Mouse (Mus musculus) kidney, embryonic 16.5 days (tissue): ENCODE results near the gene Fam19a2. TPM values are rescaled to one million over a fixed set of nuclear protein-coding genes. Genes with fewer than 3 reads are reported as not detected.

ENCODE experiments used
- ATAC-seq: fragments of 200-750 bp; cut with Nextera tagmentation; 2 replicates; pipeline ENCODE4 v1.8.0; 2017; ENCODE audit warnings: moderate TSS enrichment; ENCODE audit not compliant: low FRiP score, low TSS enrichment
- H3K27ac ChIP-seq: fragments of 300-500 bp; sonication (generic); 2 replicates; pipeline ENCODE4 v1.5.1; 2014; ENCODE audit warnings: low read length
- H3K27me3 ChIP-seq: fragments of 300-500 bp; sonication (generic); 2 replicates; pipeline ENCODE4 v1.6.1; 2014; ENCODE audit warnings: low read length, control low read depth, mixed read lengths; ENCODE audit not compliant: insufficient read depth
- H3K36me3 ChIP-seq: fragments of 300-500 bp; sonication (generic); 2 replicates; pipeline ENCODE4 v1.6.1; 2014; ENCODE audit warnings: low read length, control low read depth, mixed read lengths; ENCODE audit not compliant: insufficient read depth
- H3K4me1 ChIP-seq: fragments of 300-500 bp; sonication (generic); 2 replicates; pipeline ENCODE4 v1.6.1; 2014; ENCODE audit warnings: low read length, control low read depth, mixed read lengths; ENCODE audit not compliant: insufficient read depth
- H3K4me2 ChIP-seq: fragments of 300-500 bp; sonication (generic); replicated peaks from 2 replicates; pipeline ENCODE4 v1.6.1; 2014; ENCODE audit warnings: low read depth, low read length
- H3K4me3 ChIP-seq: fragments of 300-500 bp; sonication (generic); 2 replicates; pipeline ENCODE4 v1.5.1; 2014; ENCODE audit warnings: mild to moderate bottlenecking, low read length
- H3K9ac ChIP-seq: fragments of 300-500 bp; sonication (generic); replicated peaks from 2 replicates; pipeline ENCODE4 v1.6.1; 2014; ENCODE audit warnings: low read length
- H3K9me3 ChIP-seq: fragments of 300-500 bp; sonication (generic); 2 replicates; pipeline ENCODE4 v1.6.1; 2016; ENCODE audit warnings: low read length, control low read depth
- WGBS: fragments of 180-500 bp; shearing (Covaris S2); extraction: QIAGEN DNeasy Blood & Tissue Kit; methylation state at CpG from one replicate; pipeline ENCODE4 v1.1.7; 2014; 5-methylcytosine and 5-hydroxymethylcytosine counted together
- polyA plus RNA-seq: library from polyadenylated mRNA; unstranded; fragments of >200 nt; fragmentation: Nextera tagmentation; extraction: Ambion mirVana; gene quantifications from 2 replicates; pipeline ENCODE4 v1.2.1, GENCODE M21; 2015

The Fam19a2 gene
- polyA plus RNA-seq, 1 experiment from 2014 or later, result 2.9 TPM

- Histone ChIP-seq H3K4me2 (no peak overlapping the region), H3K27ac (no peak overlapping the region), H3K36me3 (no peaks in the 10 kb centered on the region), H3K27me3 (no peaks in the 10 kb centered on the region), H3K4me3 (no peak overlapping the region), H3K9ac (no peak overlapping the region), H3K9me3 (no peaks in the 10 kb centered on the region), H3K4me1 (no peaks in the 10 kb centered on the region)
- 64% methylated on average over 4 of the region's 4 CpGs for WGBS
- no peak for ATAC-seq
These were observed 100.8 kb downstream of the Fam19a2 start for GRCm38 (mm10) chr10:123364628-123365027.

- H3K36me3 ChIP-seq, result no peaks in the 10 kb centered on the region
- no peaks in the 10 kb centered on the region for H3K4me1 ChIP-seq
- H3K4me3 ChIP-seq, result no peak overlapping the region
- ATAC-seq, result no peak
- H3K9ac ChIP-seq, result no peak overlapping the region
- no peaks in the 10 kb centered on the region for H3K9me3 ChIP-seq
- WGBS, result 82% methylated on average over 15 of the region's 15 CpGs
- no peak overlapping the region for H3K4me2 ChIP-seq
- H3K27ac ChIP-seq, result no peak overlapping the region
- no peaks in the 10 kb centered on the region for H3K27me3 ChIP-seq
These were observed 103.5 kb downstream of the Fam19a2 start for GRCm38 (mm10) chr10:123367152-123367864.

GRCm38 (mm10) chr10:123383277-123383676 lies 119.5 kb downstream of the Fam19a2 start:
- no peak for ATAC-seq
- H3K9me3 ChIP-seq, result no peaks in the 10 kb centered on the region
- H3K9ac ChIP-seq, result no peak overlapping the region
- WGBS, result 68% methylated on average over 2 of the region's 2 CpGs
- no peak overlapping the region for H3K27ac ChIP-seq
- H3K4me2 ChIP-seq, result no peak overlapping the region
- H3K36me3 ChIP-seq, result no peaks in the 10 kb centered on the region
- H3K4me1 ChIP-seq, result no peaks in the 10 kb centered on the region
- no peak overlapping the region for H3K4me3 ChIP-seq
- no peaks in the 10 kb centered on the region for H3K27me3 ChIP-seq

GRCm38 (mm10) chr10:123385641-123386040 lies 121.8 kb downstream of the Fam19a2 start:
- no peak overlapping the region for H3K4me3 ChIP-seq
- H3K9ac ChIP-seq, result no peak overlapping the region
- no peak overlapping the region for H3K27ac ChIP-seq
- H3K36me3 ChIP-seq, result no peaks in the 10 kb centered on the region
- no peak overlapping the region for H3K4me2 ChIP-seq
- no peak for ATAC-seq
- no peaks in the 10 kb centered on the region for H3K27me3 ChIP-seq
- H3K4me1 ChIP-seq, result no peaks in the 10 kb centered on the region
- no peaks in the 10 kb centered on the region for H3K9me3 ChIP-seq
- WGBS, result 72% methylated on average over 6 of the region's 6 CpGs

GRCm38 (mm10) chr10:123395429-123395828 lies 131.6 kb downstream of the Fam19a2 start:
- 69% methylated on average over 9 of the region's 9 CpGs for WGBS
- Histone ChIP-seq H3K27me3 (no peaks in the 10 kb centered on the region), H3K9me3 (no peaks in the 10 kb centered on the region), H3K27ac (no peak overlapping the region), H3K4me3 (no peak overlapping the region), H3K9ac (no peak overlapping the region), H3K36me3 (no peaks in the 10 kb centered on the region), H3K4me2 (no peak overlapping the region), H3K4me1 (no peaks in the 10 kb centered on the region; the same call in 1 of the 2 replicates)
- no peak for ATAC-seq

- no peaks in the 10 kb centered on the region for H3K27me3 ChIP-seq
- no peaks in the 10 kb centered on the region; the same call in 1 of the 2 replicates for H3K4me1 ChIP-seq
- H3K27ac ChIP-seq, result no peak overlapping the region
- H3K4me3 ChIP-seq, result no peak overlapping the region
- no peak overlapping the region for H3K9ac ChIP-seq
- WGBS, result 51% methylated on average over 6 of the region's 6 CpGs
- no peak overlapping the region for H3K4me2 ChIP-seq
- H3K36me3 ChIP-seq, result no peaks in the 10 kb centered on the region
- no peaks in the 10 kb centered on the region for H3K9me3 ChIP-seq
- no peak for ATAC-seq
These were observed 134.3 kb downstream of the Fam19a2 start for GRCm38 (mm10) chr10:123398136-123398535.

- no peak overlapping the region for H3K27ac ChIP-seq
- H3K9ac ChIP-seq, result no peak overlapping the region
- ATAC-seq, result peak; percentile 59
- H3K9me3 ChIP-seq, result peaks cover 6% of the 10 kb centered on the region
- no peaks in the 10 kb centered on the region for H3K36me3 ChIP-seq
- H3K4me3 ChIP-seq, result no peak overlapping the region
- no peaks in the 10 kb centered on the region; the same call in 1 of the 2 replicates for H3K4me1 ChIP-seq
- WGBS, result 85% methylated on average over 3 of the region's 3 CpGs
- H3K4me2 ChIP-seq, result no peak overlapping the region
- H3K27me3 ChIP-seq, result no peaks in the 10 kb centered on the region
These were observed 137.4 kb downstream of the Fam19a2 start for GRCm38 (mm10) chr10:123401188-123401587.

- no peaks in the 10 kb centered on the region for H3K27me3 ChIP-seq
- no peak overlapping the region for H3K4me2 ChIP-seq
- WGBS, result 75% methylated on average over 3 of the region's 3 CpGs
- H3K9ac ChIP-seq, result no peak overlapping the region
- no peaks in the 10 kb centered on the region for H3K36me3 ChIP-seq
- H3K9me3 ChIP-seq, result peaks cover 12% of the 10 kb centered on the region
- no peaks in the 10 kb centered on the region; the same call in 1 of the 2 replicates for H3K4me1 ChIP-seq
- no peak overlapping the region for H3K27ac ChIP-seq
- no peak overlapping the region for H3K4me3 ChIP-seq
- ATAC-seq, result no peak
These were observed 138.7 kb downstream of the Fam19a2 start for GRCm38 (mm10) chr10:123402460-123402859.

- Histone ChIP-seq H3K27ac (no peak overlapping the region), H3K36me3 (no peaks in the 10 kb centered on the region), H3K9ac (no peak overlapping the region), H3K27me3 (no peaks in the 10 kb centered on the region), H3K4me1 (peaks cover 6% of the 10 kb centered on the region; the same call in 1 of the 2 replicates), H3K4me2 (no peak overlapping the region), H3K9me3 (no peaks in the 10 kb centered on the region), H3K4me3 (no peak overlapping the region)
- WGBS, result 92% methylated on average over 1 of the region's 1 CpGs
- ATAC-seq, result no peak
These were observed 151.2 kb downstream of the Fam19a2 start for GRCm38 (mm10) chr10:123414953-123415352.

GRCm38 (mm10) chr10:123416024-123416423 lies 152.2 kb downstream of the Fam19a2 start:
- H3K27me3 ChIP-seq, result no peaks in the 10 kb centered on the region
- no peaks in the 10 kb centered on the region for H3K9me3 ChIP-seq
- no peaks in the 10 kb centered on the region for H3K36me3 ChIP-seq
- no peak overlapping the region for H3K27ac ChIP-seq
- ATAC-seq, result no peak
- no peak overlapping the region for H3K4me3 ChIP-seq
- no peak overlapping the region for H3K4me2 ChIP-seq
- 59% methylated on average over 4 of the region's 4 CpGs for WGBS
- no peak overlapping the region for H3K9ac ChIP-seq
- peaks cover 6% of the 10 kb centered on the region; the same call in 1 of the 2 replicates for H3K4me1 ChIP-seq
